8 mouse cellular contexts compared by ENCODE assay signal in the genomic region with DNA sequence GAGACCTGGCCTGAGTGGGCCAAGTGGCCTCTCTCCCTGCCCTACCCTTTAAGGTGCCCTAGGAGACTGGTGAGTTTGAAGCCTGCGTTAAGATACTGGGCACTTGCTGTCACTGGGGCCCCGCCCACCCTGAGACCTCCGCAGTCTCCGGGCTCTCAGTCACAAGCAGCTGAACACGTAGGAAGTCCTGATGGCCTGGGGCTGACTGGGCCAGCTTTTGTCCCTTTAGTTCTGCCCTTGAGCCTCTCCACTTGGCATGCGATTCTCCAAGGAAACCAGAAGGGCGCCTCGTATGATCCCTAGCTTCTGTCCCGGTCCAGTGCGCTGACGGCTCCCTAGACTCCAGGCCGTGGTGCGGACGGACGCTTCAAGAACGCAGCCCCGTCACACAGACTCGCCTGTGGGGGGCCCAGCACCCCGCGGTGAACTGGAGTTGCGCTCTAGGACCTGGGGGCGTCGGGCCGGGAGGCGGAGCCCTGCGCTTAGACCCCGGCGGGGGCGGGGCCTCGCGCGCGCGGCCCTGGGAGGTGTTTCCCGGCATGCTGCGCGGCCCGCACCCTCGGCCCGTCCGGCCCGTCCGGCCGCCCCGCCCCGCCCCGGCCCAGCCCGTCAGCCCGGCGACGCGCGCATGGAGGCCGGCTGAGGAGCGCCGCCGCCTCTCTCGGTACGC. TPM values are rescaled to one million over a fixed set of nuclear protein-coding genes. Genes with fewer than 3 reads are reported as not detected.
DNase-seq lines count a peak whose midpoint lies in the region; ATAC-seq and TF ChIP-seq lines count a peak whose summit lies in the region.

No protein-coding gene starts in this region.

- DNase-seq in G1E (ENCODE audit: low spot score) = peak; percentile 95
- peak; percentile 89 for DNase-seq in cerebellum, adult 11-12 months
- peak; percentile 79 for DNase-seq in heart, postnatal 25 days (ENCODE audit: low spot score)
- DNase-seq in layer of hippocampus, adult 8-10 months (ENCODE audit: low spot score in 2 of 2) = peak; percentile 77 to 78
- peak; percentile 80 to 81 for DNase-seq in thymus, adult 18-20 months

- no peaks in the 10 kb centered on the region for H3K9me3 ChIP-seq in G1E (replicated peaks)
- no peaks in the 10 kb centered on the region for H3K9me3 ChIP-seq in forebrain, embryonic 15.5 days
- H3K9me3 ChIP-seq in lung, embryonic 15.5 days = no peaks in the 10 kb centered on the region

- H3K4me1 ChIP-seq in G1E (ENCODE audit: insufficient read depth, low read depth, low read length) = peaks cover 61% of the 10 kb centered on the region
- peaks cover 36% of the 10 kb centered on the region for H3K4me1 ChIP-seq in forebrain, embryonic 15.5 days
- H3K4me1 ChIP-seq in lung, embryonic 15.5 days = peaks cover 39% of the 10 kb centered on the region
- H3K4me1 ChIP-seq in olfactory bulb, adult 2 months (ENCODE audit: control insufficient read depth, insufficient read depth, low read length) = peaks cover 24% of the 10 kb centered on the region

- peaks cover 23% of the 10 kb centered on the region for H3K27me3 ChIP-seq in G1E (ENCODE audit: insufficient read depth, low read length)
- no peaks in the 10 kb centered on the region for H3K27me3 ChIP-seq in forebrain, embryonic 15.5 days
- no peaks in the 10 kb centered on the region for H3K27me3 ChIP-seq in lung, embryonic 15.5 days

- peaks cover 23% of the 10 kb centered on the region for H3K36me3 ChIP-seq in G1E (replicated peaks)
- H3K36me3 ChIP-seq in forebrain, embryonic 15.5 days = no peaks in the 10 kb centered on the region
- H3K36me3 ChIP-seq in lung, embryonic 15.5 days = 0 out of 2 replicates have a peak, but pooled peaks cover 2% of the 10 kb centered on the region

- peak; percentile 66 for TF ChIP-seq POLR2A in olfactory bulb, adult 2 months (IDR thresholded peaks at IDR 0.05; ENCODE audit: insufficient read depth, low read depth, low read length)

- no peak for TF ChIP-seq CTCF in G1E (IDR thresholded peaks at IDR 0.05; ENCODE audit: low read depth, low read length)
- no peak; the same call in 1 of the 2 replicates for TF ChIP-seq CTCF in olfactory bulb, adult 2 months (IDR thresholded peaks at IDR 0.05; ENCODE audit: insufficient read depth, low read depth, low read length)

- peak; percentile 52 for ATAC-seq in G1E (ENCODE audit: extremely low read depth, insufficient number of reproducible peaks, low FRiP score, poor library complexity, severe bottlenecking)
- peak; percentile 92 for ATAC-seq in forebrain, embryonic 15.5 days (replicated peaks)
- ATAC-seq in lung, embryonic 15.5 days (ENCODE audit: borderline replicate concordance, extremely low read depth, low FRiP score, low TSS enrichment) = peak; percentile 93

- peak overlapping the region; percentile 76 for H3K9ac ChIP-seq in forebrain, embryonic 15.5 days (replicated peaks)
- H3K9ac ChIP-seq in lung, embryonic 15.5 days = peak overlapping the region; percentile 89

- peak overlapping the region; percentile 79 for H3K27ac ChIP-seq in forebrain, embryonic 15.5 days (replicated peaks)
- peak overlapping the region; percentile 82 for H3K27ac ChIP-seq in lung, embryonic 15.5 days
- H3K27ac ChIP-seq in olfactory bulb, adult 2 months (ENCODE audit: insufficient read depth, low read depth, low read length) = peak overlapping the region; percentile 82

- H3K4me2 ChIP-seq in forebrain, embryonic 15.5 days (replicated peaks) = peak overlapping the region; percentile 75
- peak overlapping the region; percentile 77 for H3K4me2 ChIP-seq in lung, embryonic 15.5 days

- intact Hi-C loops in heart, postnatal 25 days (cut with DNase I) = loop anchor here (5.0 kb wide), 3 partner anchors 122 to 253 kb away; a partner anchor contains a TSS

- H3K4me3 ChIP-seq in G1E (ENCODE audit: low read depth, low read length) = peak overlapping the region; percentile 82
- peak overlapping the region; percentile 66 for H3K4me3 ChIP-seq in forebrain, embryonic 15.5 days
- peak overlapping the region; percentile 86 for H3K4me3 ChIP-seq in lung, embryonic 15.5 days
- H3K4me3 ChIP-seq in olfactory bulb, adult 2 months (ENCODE audit: insufficient read depth, low read depth, low read length) = peak overlapping the region; percentile 76

- under 1% methylated on average over 47 of the region's 59 CpGs for WGBS in forebrain, embryonic 15.5 days
- WGBS in lung, embryonic 15.5 days = under 1% methylated on average over 48 of the region's 59 CpGs
- WGBS in olfactory bulb, adult 2 months = under 1% methylated on average over 55 of the region's 59 CpGs

RNA-seq across cellular contexts. Expression of a gene that starts 0.7 kb away (rescaled TPM):
- total RNA-seq in G1E (2014; fragmentation: Nextera tagmentation) = 27.5 and 27.6 TPM in 2 replicates
- 22.1 and 27.3 TPM in 2 replicates for total RNA-seq in G1E (2017)
- 60.3 and 67.7 TPM in 2 replicates for polyA plus RNA-seq in G1E (2012)
- 39.3 and 39.9 TPM in 2 replicates for polyA plus RNA-seq in forebrain, embryonic 15.5 days (2015; fragmentation: Nextera tagmentation; extraction: Ambion mirVana)
- total RNA-seq in heart, postnatal 25 days (2021) = 10 to 100 TPM; 44.2 to 45.5 TPM
- 10 to 100 TPM; 20.5 to 22.3 (median 22.0) TPM for total RNA-seq in layer of hippocampus, adult 8-10 months (2022)
- polyA plus RNA-seq in lung, embryonic 15.5 days (2015; fragmentation: Nextera tagmentation; extraction: Ambion mirVana) = 48.7 and 53.6 TPM in 2 replicates
- not detected in 2 replicates for polyA plus RNA-seq in olfactory bulb, adult 2 months (2012; ENCODE audit: insufficient read depth, insufficient read length, low replicate concordance, missing spikeins)

RNA-seq across cellular contexts. Expression of a gene that starts 13.3 kb away (rescaled TPM):
- 15.9 and 17.8 TPM in 2 replicates for total RNA-seq in G1E (2014; fragmentation: Nextera tagmentation)
- 25.2 and 28.4 TPM in 2 replicates for total RNA-seq in G1E (2017)
- 11.6 and 14.0 TPM in 2 replicates for polyA plus RNA-seq in G1E (2012)
- 25.0 and 26.0 TPM in 2 replicates for polyA plus RNA-seq in forebrain, embryonic 15.5 days (2015; fragmentation: Nextera tagmentation; extraction: Ambion mirVana)
- total RNA-seq in heart, postnatal 25 days (2021) = 10 to 100 TPM; 15.1 to 15.2 TPM
- total RNA-seq in layer of hippocampus, adult 8-10 months (2022) = 10 to 100 TPM; 22.9 to 25.4 (median 23.4) TPM
- 16.5 and 17.6 TPM in 2 replicates for polyA plus RNA-seq in lung, embryonic 15.5 days (2015; fragmentation: Nextera tagmentation; extraction: Ambion mirVana)
- polyA plus RNA-seq in olfactory bulb, adult 2 months (2012; ENCODE audit: insufficient read depth, insufficient read length, low replicate concordance, missing spikeins) = not detected in 2 replicates

RNA-seq across cellular contexts. Expression of a gene that starts 16.1 kb away (rescaled TPM):
- total RNA-seq in G1E (2014; fragmentation: Nextera tagmentation) (not detected in 2 replicates), G1E (2017) (0.11 TPM in 1 of 2 replicates, not detected in the other)
- polyA plus RNA-seq in G1E (2012) = 0.01 TPM in 1 of 2 replicates, not detected in the other
- 3.6 and 4.6 TPM in 2 replicates for polyA plus RNA-seq in forebrain, embryonic 15.5 days (2015; fragmentation: Nextera tagmentation; extraction: Ambion mirVana)
- 1 to 10 TPM; 1.4 to 1.6 TPM for total RNA-seq in heart, postnatal 25 days (2021)
- total RNA-seq in layer of hippocampus, adult 8-10 months (2022) = 100 to 1,000 TPM; 126 to 157 (median 144) TPM
- 0.10 and 0.24 TPM in 2 replicates for polyA plus RNA-seq in lung, embryonic 15.5 days (2015; fragmentation: Nextera tagmentation; extraction: Ambion mirVana)
- not detected in 2 replicates for polyA plus RNA-seq in olfactory bulb, adult 2 months (2012; ENCODE audit: insufficient read depth, insufficient read length, low replicate concordance, missing spikeins)

RNA-seq across cellular contexts. Expression of a gene that starts 47.3 kb away (rescaled TPM):
- total RNA-seq in G1E (2014; fragmentation: Nextera tagmentation) (41.4 and 55.2 TPM in 2 replicates), G1E (2017) (19.3 and 21.5 TPM in 2 replicates)
- polyA plus RNA-seq in G1E (2012) = 31.8 and 35.4 TPM in 2 replicates
- polyA plus RNA-seq in forebrain, embryonic 15.5 days (2015; fragmentation: Nextera tagmentation; extraction: Ambion mirVana) = 17.5 and 17.7 TPM in 2 replicates
- 1 to 10 TPM; 8.8 to 9.4 TPM for total RNA-seq in heart, postnatal 25 days (2021)
- total RNA-seq in layer of hippocampus, adult 8-10 months (2022) = 10 to 100 TPM; 26.1 to 38.9 (median 32.8) TPM
- 14.5 and 15.4 TPM in 2 replicates for polyA plus RNA-seq in lung, embryonic 15.5 days (2015; fragmentation: Nextera tagmentation; extraction: Ambion mirVana)
- 77.8 TPM in 1 of 2 replicates, not detected in the other for polyA plus RNA-seq in olfactory bulb, adult 2 months (2012; ENCODE audit: insufficient read depth, insufficient read length, low replicate concordance, missing spikeins)

RNA-seq across cellular contexts. Expression of a gene that starts 52.9 kb away (rescaled TPM):
- total RNA-seq in G1E (2014; fragmentation: Nextera tagmentation) = 6.8 and 9.3 TPM in 2 replicates
- total RNA-seq in G1E (2017) = 16.1 and 22.3 TPM in 2 replicates
- polyA plus RNA-seq in G1E (2012) = 11.5 and 18.3 TPM in 2 replicates
- 31.5 and 38.6 TPM in 2 replicates for polyA plus RNA-seq in forebrain, embryonic 15.5 days (2015; fragmentation: Nextera tagmentation; extraction: Ambion mirVana)
- total RNA-seq in heart, postnatal 25 days (2021) = 1 to 10 TPM; 7.4 to 8.3 TPM
- total RNA-seq in layer of hippocampus, adult 8-10 months (2022) = 10 to 100 TPM; 14.7 to 19.3 (median 15.9) TPM
- polyA plus RNA-seq in lung, embryonic 15.5 days (2015; fragmentation: Nextera tagmentation; extraction: Ambion mirVana) = 21.7 and 24.3 TPM in 2 replicates
- polyA plus RNA-seq in olfactory bulb, adult 2 months (2012; ENCODE audit: insufficient read depth, insufficient read length, low replicate concordance, missing spikeins) = not detected in 2 replicates

Comparison
In these comparisons a context has a peak if more than half of its experiments do, and no peak if none do; other contexts are left out.
1. Peak in every context shown above with its lines: DNase-seq, ATAC-seq, H3K4me3 ChIP-seq and H3K27ac ChIP-seq.